Mouse (Mus musculus) urinary bladder, postnatal 0 days (tissue): Measurements from ENCODE around the gene Gdf1. TPM values are rescaled to one million over a fixed set of nuclear protein-coding genes. Genes with fewer than 3 reads are reported as not detected.

ENCODE experiments used
- polyA plus RNA-seq: library from polyadenylated mRNA; unstranded; fragments of >200 nt; fragmentation: Nextera tagmentation; extraction: Ambion mirVana; gene quantifications from 2 replicates; pipeline ENCODE4 v1.2.1, GENCODE M21; 2015

Gdf1 gene
- polyA plus RNA-seq: 0.39 and 0.50 TPM in 2 replicates

DNA sequence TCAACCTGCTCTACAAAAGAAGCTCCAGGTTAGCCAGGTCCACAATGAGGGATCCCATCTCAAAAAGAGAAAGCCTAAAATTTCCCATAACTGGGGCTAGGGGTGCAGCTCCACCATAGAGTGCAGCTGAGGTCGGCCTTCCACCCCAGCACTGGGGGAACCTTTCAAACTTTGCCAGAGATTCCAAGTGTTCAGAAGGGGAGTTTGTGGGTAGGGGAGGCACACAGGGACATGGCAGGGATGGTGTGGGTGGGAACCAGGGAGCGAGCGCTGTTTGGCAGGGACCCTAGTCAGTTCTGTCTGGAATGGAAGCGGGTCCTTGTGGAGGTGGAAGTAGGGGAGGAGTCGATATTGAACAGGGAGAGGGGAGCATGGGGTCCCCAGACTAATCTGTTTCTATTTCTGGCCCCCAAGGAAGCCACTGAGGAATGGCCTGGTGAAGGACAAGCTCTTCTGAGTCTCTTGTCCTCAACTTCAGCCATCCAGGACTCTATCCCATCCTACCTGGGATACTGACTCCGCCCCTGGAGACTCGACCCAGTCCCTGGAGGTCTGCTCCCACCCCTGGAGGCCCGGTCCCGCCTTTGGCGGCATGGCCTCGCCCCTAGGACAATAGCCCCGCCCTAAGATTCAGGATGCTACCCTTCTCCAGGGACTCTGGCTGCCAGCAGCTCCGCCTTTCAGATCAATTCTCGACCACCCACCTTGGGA, at the start of gene Gdf1:
Gdf1 (plus strand) TSS at position 694 of the 711 bp plus-strand sequence.

DNA sequence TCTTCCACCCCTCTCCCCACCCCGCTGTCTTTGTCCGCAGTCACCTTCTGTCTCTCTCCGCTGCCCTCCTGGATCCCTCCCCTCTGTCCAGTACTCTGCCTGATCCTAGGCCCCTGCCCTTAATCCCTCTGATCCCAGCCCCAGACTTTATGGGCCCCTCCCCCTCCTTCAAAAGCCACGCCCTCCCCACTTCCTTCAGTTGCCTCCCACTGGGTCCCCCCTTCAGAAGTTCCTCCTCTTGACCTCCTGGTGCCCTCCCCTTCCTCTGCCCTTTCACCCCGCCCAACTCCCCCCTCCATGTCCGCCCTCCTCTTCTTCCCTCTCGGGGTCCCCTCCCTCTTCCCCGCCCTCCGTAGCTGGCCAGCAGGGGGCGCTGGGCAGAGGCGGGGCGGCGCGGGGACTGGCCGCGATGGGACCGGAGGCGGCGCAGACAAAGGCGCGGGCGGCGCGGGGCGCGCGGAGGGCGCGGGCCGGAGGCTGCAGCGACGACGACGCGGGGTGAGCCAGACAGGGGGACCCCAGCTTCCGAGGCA, 46.9 kb upstream of the Gdf1 start, which contains the start of gene Homer3:
Homer3 (plus strand) TSS at position 225 of the 533 bp plus-strand sequence.

DNA sequence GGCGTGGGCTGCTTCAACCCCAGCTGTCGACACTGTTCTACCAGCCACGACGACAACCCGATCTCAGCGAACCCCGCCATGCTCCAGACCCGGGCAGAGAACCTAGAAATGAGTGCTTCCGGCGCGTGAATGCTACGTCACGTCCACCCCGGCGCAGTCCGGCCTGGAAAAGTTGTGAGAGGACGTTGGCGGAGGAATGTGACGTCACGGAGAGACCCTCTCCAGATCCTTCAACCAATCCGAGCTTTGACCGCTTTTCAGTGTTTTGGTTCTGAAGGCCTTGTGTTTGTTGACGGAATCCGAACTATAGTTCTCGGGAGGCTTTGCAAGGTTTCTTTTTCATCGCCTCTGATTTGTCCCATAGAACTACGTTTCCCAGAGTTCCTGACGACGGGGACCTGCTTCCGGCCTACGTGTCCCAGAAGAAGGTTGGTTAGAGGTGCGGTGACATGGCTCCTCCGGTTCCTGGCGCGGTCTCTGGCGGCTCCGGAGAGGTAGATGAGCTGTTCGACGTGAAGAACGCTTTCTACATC, 27.2 kb upstream of the Gdf1 start, which contains the start of the genes Ddx49 and Cope:
Ddx49 (minus strand) TSS at position 132 of the 533 bp plus-strand sequence.
Cope (plus strand) TSS at position 161 of the 533 bp plus-strand sequence.

DNA sequence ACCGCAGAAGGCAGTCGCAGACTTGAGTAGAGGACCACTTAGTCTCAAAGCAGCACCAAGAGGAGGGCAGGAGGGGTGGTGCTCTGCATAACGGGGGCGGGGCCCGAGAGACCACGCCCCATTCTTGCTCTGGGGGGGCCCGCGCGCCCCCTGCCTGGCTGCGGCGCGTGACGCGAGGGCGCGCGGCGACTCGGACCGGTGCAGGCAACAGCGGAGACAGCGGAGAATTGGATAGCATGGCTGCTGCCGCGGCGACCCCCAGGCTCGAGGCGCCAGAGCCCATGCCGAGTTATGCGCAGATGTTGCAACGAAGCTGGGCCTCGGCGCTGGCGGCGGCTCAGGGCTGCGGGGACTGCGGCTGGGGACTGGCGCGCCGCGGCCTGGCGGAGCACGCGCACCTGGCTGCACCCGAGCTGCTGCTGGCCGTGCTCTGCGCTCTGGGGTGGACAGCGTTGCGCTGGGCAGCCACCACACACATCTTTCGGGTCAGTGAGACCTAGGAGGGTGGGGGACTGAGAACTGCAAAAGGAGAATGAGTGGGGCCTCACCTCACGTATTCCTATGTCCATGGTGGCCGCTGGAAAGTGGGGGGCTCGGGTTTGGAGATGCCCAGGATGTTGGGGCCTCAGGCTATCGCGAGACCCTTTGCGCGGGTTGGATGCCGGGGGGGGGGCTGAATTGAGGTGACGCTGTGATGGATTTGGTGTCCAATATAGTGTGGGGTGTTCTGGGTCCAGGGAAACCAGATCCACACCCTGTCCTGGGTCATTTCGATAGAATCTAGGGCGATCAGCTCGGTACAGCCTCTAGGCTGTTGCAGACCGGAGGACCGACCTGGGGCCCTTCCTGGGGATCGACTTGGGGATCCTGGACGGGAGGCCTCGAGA, 13.8 kb upstream of the Gdf1 start, which contains the start of gene Cers1:
Cers1 (plus strand) TSS at position 152 of the 887 bp plus-strand sequence.

DNA sequence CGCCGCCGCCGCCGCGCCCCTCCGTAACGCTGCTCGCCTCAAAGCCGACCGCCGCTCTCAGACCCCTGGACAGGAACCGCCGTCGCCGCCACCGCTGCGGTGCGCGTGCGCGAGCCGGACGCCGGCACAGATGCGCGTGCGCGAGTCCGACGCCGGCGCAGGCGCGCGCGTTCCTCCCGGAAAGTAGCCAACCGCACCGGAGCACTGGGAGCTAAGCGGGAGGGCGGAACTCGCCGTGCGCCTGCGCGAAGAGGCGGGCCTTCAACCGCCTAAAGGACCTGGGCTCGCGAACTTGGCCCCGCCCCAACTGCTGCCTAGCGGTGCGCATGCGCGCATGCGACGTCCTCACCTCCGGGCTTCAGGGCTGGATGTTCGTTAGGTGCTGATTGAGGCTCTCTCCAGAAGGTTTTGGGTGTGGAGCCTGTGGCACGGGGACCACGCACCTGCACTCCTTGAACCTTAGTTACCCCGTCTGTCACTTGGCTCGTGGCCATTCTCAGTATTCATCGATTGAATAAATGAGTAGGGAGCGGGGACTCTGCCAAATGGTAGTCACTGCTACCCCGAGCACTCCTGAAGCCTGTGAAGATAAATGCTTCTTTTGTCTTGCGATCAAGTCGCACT, 23.7 kb downstream of the Gdf1 start, which contains the start of gene Upf1:
Upf1 (minus strand) TSS at position 85 of the 624 bp plus-strand sequence.

DNA sequence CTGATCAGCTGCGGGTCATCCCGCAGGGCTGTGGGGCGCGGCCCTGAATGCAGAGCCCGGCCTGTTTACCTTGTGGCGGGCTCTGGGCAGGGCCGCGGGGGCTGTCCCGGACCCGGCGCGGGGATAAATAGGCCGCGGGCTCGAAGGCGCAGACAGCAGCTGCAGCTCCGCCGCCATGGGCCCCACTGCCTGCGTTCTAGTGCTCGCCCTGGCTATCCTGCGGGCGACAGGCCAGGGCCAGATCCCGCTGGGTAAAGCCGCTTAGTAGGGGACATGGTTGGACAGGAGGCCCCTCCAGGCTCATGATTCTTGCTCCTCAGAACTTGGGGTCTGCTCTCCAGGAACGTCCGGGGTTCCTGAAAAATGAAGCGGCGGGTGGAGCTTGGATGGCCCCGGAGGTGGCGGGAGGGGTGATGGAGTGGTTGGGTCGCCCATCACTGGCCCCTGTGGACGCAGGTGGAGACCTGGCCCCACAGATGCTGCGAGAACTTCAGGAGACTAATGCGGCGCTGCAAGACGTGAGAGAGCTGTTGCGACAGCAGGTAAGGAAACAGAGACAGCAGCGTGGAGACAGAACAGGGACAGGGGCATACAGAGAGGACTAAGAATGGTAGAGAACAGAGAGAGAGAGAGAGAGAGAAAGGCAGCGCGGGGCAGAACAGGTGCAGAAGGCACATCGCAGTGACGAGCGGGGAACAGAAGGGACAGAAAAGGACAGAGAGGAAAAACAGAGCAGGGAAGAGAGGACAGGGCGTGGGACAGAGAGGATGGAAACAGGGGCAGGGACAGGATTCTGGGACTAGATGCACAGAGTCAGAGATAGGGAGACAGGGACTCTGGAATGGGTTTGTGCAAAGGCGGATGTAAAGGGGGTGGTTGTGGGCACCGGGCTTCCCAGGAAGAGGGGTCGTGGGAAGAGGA, 44.0 kb downstream of the Gdf1 start, which contains the start of gene Comp:
Comp (plus strand) TSS at position 162 of the 921 bp plus-strand sequence.

Other genes with a start within 250 kb of the Gdf1 start
- gene Hapln4, start 246.4 kb upstream of the Gdf1 start, polyA plus RNA-seq: 0.04 TPM in 2 replicates
- gene Ncan, start 208.9 kb upstream of the Gdf1 start, polyA plus RNA-seq: 0.10 and 0.16 TPM in 2 replicates
- 29.3 and 31.3 TPM in 2 replicates for gene Nr2c2ap, start 198.5 kb upstream of the Gdf1 start, polyA plus RNA-seq
- gene Rfxank, start 190.7 kb upstream of the Gdf1 start, polyA plus RNA-seq: 7.5 and 7.9 TPM in 2 replicates
- gene Borcs8, start 190.3 kb upstream of the Gdf1 start, polyA plus RNA-seq: 30.9 and 33.6 TPM in 2 replicates
- gene Mef2b, start 190.1 kb upstream of the Gdf1 start, polyA plus RNA-seq: 0.24 and 0.37 TPM in 2 replicates
- gene Tmem161a, start 157.5 kb upstream of the Gdf1 start, polyA plus RNA-seq: 38.0 and 43.3 TPM in 2 replicates
- gene Slc25a42, start 117.5 kb upstream of the Gdf1 start, polyA plus RNA-seq: 2.6 and 2.7 TPM in 2 replicates
- 11.8 and 12.9 TPM in 2 replicates for gene Sugp2, start 95.6 kb upstream of the Gdf1 start, polyA plus RNA-seq
- gene Armc6, start 95.4 kb upstream of the Gdf1 start, polyA plus RNA-seq: 13.7 and 14.2 TPM in 2 replicates
- 17.3 and 19.4 TPM in 2 replicates for gene Homer3, start 47.0 kb upstream of the Gdf1 start, polyA plus RNA-seq
- gene Ddx49, start 27.3 kb upstream of the Gdf1 start, polyA plus RNA-seq: 27.6 and 29.6 TPM in 2 replicates
- gene Cope, start 27.3 kb upstream of the Gdf1 start, polyA plus RNA-seq: 272 and 328 TPM in 2 replicates
- gene Cers1, start 14.0 kb upstream of the Gdf1 start, polyA plus RNA-seq: 0.99 and 1.0 TPM in 2 replicates
- gene Upf1, start 23.5 kb downstream of the Gdf1 start, polyA plus RNA-seq: 8.0 and 8.6 TPM in 2 replicates
- 0.15 and 0.18 TPM in 2 replicates for gene Comp, start 43.7 kb downstream of the Gdf1 start, polyA plus RNA-seq
- gene Crtc1, start 109.8 kb downstream of the Gdf1 start, polyA plus RNA-seq: 7.8 and 8.3 TPM in 2 replicates
- 17.0 and 18.6 TPM in 2 replicates for gene Klhl26, start 147.2 kb downstream of the Gdf1 start, polyA plus RNA-seq
- not detected in 2 replicates for gene Tmem59l, start 157.5 kb downstream of the Gdf1 start, polyA plus RNA-seq
- gene Crlf1, start 163.3 kb downstream of the Gdf1 start, polyA plus RNA-seq: 0.36 and 0.42 TPM in 2 replicates
- gene Rex1bd, start 176.9 kb downstream of the Gdf1 start, polyA plus RNA-seq: 113 and 116 TPM in 2 replicates
- gene Uba52, start 181.0 kb downstream of the Gdf1 start, polyA plus RNA-seq: 768 and 841 TPM in 2 replicates
- 200 and 204 TPM in 2 replicates for gene Fkbp8, start 197.9 kb downstream of the Gdf1 start, polyA plus RNA-seq
- gene Kxd1, start 198.1 kb downstream of the Gdf1 start, polyA plus RNA-seq: 53.9 and 54.6 TPM in 2 replicates
- gene Ell, start 209.6 kb downstream of the Gdf1 start, polyA plus RNA-seq: 11.7 and 12.5 TPM in 2 replicates